12 mouse cellular contexts compared by ENCODE assay signal in genomic region chr12:81863949-81864348, GRCm38 (mm10).
"Had no signal": no experiment of that assay in that cellular context is flagged by ENCODE, and none has a peak within 500 bp of the region (broad histone marks: within the 10 kb centered on the region; RNA-seq: fewer than 3 reads in every experiment).

No protein-coding gene starts in this region.

- H3K4me3 ChIP-seq: limb, embryonic 12.5 days; limb, embryonic 15.5 days; liver, embryonic 13.5 days had no signal

- H3K36me3 ChIP-seq: limb, embryonic 15.5 days; liver, embryonic 13.5 days had no signal

- H3K4me2 ChIP-seq: limb, embryonic 12.5 days; limb, embryonic 15.5 days; liver, embryonic 13.5 days had no signal

- H3K27me3 ChIP-seq: limb, embryonic 12.5 days; limb, embryonic 15.5 days had no signal

- H3K9me3 ChIP-seq: limb, embryonic 12.5 days; limb, embryonic 15.5 days; liver, embryonic 13.5 days had no signal

- DNase-seq: kidney, postnatal 25 days; left cerebral cortex, postnatal 4 days; liver, embryonic 13.5 days; lung, adult 2 months; lung, postnatal 14 days; lung, postnatal 4 days; midbrain, embryonic 14.5 days; thymus, adult 18-20 months; thymus, postnatal 36 days had no signal

- H3K27ac ChIP-seq: kidney, postnatal 0 days; limb, embryonic 12.5 days; limb, embryonic 15.5 days; liver, embryonic 13.5 days had no signal

- H3K9ac ChIP-seq: limb, embryonic 12.5 days; limb, embryonic 15.5 days; liver, embryonic 13.5 days had no signal
